Mouse (Mus musculus) kidney, postnatal 36 days (tissue): ENCODE measurements around the gene Cbx7.
"Not testable (repeated sequence)": the region's sequence is repeated elsewhere in the genome, so short reads cannot be mapped to it uniquely, and the experiment has no call there.

ENCODE experiments used
- DNase-seq, 2 experiments: peaks; one replicate each; pipeline ENCODE4 v3.0.0; 2021 to 2022; ENCODE audit warnings: mixed read lengths in 2 of 2

Cbx7 gene

DNA sequence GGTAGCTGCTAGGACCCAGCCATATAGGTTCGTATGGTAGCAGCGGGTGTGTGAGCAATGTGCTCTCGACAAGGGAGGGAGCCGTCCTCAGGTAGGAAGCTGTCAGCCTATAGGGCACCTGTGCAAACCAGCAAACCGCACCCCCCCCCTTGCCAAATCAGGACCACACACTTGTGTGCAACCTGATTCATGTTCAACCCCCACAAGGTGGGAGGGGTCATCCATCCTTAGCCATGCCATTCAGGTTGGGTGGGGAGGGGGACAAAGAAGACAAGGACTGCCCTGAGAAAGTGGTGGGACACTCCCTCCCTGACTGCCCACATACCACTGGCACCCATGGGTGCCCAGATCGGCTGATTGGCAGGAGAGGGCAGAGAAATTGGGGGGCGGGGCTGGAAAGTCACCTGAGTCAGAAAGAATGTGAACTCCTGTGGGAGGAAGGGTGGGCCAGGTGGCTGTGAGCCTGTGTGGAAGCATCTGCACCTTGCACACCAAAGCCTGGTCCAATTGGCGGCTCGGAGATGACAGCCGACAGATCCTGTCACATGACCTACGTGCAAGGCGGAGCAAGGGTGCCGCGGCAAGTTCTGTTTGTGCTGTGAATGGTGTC is 53.7 kb downstream of the Cbx7 start:
- no peak for DNase-seq

DNA sequence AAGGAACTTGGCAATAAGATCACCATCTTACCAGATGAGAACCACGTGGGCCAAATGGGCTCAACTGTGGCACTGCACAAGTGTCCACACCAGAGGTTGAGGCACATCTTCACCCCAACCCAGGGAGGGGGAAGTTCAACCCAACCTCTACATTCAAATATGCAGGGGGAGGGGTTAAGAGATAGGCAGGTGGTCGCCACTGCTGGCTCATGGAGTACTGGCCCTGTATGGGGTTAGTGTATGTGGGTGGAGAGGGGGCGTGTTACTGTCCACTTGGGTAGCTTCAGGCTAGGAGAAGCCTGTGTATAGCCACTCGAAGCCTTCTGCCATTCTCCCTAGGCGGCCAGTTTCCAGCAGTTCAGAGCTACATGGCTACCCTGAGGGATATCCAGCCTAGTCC is 54.8 kb downstream of the Cbx7 start:
- DNase-seq = no peak

DNA sequence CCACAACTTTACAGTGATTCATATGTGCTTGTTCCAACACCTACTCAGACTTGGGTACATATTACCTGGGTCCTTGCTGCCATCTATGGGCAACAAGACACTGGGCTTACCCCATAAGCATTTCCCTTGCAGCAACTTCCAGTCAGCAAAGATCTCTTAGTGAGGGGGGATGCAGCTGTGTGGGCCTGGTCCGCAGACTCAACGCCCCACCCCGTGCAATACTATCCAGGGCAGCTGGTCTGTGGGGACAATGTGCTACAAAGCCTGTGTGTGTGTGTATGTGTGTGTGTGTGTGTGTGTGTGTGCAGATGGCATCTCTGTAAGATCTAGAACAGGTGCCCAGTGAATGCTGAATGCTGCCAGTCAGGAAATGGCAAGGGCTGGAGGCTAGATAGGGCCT is 56.6 kb downstream of the Cbx7 start:
- DNase-seq = no peak

DNA sequence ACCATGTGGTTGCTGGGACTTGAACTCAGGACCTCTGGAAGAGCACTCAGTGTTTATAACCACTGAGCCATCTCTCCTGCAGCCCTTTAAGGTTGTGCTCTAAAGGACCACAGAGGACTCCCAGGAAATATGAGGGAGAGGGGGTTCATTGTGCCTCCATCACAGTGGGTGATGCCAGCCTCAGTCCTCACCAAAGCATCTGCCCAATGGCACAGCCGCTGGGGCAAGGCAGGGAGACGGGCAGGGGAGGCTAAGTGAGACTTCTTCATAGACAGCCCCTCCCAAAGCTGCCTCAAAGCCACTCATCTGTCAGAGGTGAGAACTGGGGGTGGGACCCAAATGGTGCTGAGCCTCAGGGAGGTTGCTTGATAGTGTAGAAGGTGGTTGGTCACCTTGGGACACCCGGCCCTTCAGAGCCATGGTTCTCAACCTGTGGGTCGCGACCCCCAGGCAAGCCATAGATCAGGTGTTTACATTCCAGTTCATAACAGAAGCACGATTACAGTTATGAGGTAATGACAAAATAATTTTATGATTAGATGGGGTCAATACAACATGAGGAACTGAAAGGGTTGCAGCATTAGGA is 57.1 kb downstream of the Cbx7 start:
- no peak for DNase-seq

DNA sequence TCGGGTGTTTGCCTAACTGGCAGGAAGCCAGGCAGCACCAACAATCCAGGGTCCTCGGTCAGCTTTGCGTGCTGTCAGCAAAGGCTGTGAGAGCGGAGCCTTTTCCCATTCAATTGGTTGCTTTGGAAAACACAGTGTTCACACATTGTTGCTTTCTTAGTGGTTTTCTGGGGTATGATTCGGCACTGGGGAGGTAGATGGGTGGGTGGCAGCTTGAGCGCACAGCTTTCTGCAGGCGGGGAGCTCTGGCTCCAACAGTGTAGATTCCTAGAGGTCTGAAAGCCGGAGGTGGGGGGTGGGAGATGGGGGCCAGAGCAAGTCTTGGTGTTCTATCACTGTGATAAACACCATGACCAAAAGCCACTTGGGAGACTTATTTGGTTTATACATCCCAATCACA is 59.6 kb downstream of the Cbx7 start:
- DNase-seq = no peak

DNA sequence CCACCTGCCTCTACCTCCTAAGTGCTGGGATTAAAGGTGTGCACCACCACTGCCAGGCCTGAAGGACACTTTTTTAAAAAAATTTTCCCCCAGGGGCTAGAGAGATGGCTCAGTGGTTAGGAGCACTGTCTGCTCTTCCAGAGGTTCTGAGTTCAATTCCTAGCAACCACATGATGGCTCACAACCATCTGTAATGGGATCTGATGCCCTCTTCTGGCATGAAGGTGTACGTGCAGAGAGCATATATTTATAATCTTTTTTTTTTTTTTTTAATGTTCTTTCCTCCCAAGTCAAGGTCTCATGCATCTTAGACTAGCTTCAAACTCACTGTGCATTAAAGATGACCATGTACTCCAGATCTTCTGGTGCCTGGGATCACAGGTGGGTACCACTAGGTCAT is 60.1 kb downstream of the Cbx7 start:
- not testable (repeated sequence) for DNase-seq

DNA sequence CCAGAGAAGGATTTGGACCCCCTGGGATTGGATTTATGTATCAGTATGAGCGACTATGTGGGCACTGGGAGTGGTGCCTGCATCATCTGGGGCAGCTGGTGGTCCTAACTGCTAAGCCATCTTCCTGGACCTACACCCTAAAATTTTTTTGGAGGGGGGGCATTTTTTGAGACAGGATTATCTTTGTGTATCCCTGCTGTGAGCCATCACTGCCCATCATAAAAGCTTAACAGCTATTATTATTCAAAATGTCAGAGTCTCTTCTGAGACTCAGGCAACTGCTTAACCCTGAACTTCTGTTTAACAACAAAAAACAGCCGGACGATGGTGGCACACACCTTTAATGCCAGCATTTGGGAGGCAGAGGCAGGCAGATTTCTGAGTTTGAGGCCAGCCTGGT is 61.9 kb downstream of the Cbx7 start:
- not testable (repeated sequence) for DNase-seq

DNA sequence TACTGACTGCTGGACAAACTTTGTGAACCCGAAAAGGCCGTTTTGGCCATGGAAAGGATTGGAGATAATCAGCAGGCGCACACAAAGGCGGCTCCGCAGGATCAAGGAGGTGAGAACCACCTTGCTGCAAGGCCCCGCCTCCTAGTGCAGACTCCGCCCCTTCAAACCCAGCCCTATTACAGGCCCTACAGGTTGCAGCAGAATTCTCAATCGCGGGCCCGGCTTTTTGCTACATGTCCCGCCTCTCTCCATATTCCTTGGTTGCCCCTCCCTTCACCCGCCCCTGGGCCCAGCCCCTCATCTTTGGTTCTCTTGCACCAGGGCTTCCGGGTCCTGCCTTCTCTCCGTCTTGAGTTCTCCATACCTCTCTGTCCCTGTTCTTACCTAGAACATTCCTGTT is 64.1 kb downstream of the Cbx7 start:
- no peak for DNase-seq

DNA sequence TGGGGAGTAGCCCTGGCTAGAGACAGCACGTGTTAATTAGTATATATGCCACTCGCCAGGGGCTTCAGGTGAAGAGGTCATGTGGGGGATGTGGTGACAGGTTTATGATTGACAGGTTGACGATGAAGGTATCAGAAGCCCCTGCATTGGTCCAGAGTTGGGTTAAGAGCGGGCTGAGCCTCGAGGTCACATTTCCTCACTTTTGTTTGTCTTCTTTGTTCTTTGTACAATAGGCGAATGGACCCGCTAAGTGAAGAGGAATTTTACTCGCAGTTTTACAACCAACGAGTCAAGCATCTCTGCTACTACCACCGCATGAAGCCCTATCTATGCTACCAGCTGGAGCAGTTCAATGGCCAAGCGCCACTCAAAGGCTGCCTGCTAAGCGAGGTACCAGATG is 65.7 kb downstream of the Cbx7 start:
- DNase-seq = no peak

DNA sequence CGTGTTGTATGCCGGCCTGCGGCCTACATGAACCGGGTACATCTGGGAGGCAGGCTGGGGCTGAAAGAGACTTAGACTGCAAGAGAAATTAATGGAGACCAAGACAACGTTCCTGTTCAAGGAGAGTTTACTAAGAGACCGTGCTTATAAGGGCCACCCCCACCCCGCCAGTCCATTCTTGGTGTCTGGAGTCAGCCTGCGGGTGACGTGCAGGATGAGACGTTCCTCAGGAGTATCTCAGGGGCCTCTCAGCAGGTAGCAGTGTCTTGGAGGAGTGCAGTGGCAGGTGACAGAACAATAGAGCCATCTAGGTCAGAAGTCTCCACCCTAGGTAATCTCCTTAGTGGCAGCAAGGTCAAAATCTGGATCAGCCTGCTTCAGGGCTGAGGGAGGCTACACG is 66.2 kb downstream of the Cbx7 start:
- DNase-seq = not testable (repeated sequence)

DNA sequence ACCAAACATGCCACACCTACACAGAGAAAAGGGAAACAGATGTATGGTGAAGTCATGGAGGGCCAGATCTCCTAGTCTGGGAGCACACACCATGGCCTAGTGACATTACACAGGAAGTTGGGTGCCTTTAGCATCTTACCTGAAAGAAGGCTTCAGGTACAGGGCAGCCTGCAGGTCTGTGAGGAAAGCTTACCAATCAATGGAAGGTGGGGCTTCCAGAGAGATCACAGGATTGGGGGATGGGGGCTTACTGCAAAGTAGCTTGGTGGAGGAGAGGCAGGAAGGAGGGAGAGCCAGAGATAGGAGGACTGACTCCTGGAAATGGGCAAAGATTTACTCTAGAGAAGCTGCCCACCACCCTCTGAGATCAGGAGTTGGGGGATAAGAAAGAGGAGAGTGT is 67.0 kb downstream of the Cbx7 start:
- no peak for DNase-seq

DNA sequence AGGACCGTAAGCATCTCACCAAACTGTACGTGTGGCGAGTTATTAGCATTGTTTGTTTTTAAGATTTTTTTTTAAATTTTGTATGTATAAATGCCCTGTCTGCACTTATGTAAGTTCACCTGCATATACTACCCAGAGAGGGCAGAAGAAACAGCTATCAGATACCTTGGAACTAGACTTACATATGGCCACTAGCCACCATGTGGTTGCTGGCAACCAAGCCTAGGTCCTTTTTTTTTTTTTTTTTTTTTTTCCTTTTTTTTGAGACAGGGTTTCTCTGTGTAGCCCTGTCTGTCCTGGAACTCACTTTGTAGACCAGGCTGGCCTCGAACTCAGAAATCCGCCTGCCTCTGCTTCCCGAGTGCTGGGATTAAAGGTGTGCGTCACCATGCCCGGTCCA is 67.8 kb downstream of the Cbx7 start:
- not testable (repeated sequence) for DNase-seq

DNA sequence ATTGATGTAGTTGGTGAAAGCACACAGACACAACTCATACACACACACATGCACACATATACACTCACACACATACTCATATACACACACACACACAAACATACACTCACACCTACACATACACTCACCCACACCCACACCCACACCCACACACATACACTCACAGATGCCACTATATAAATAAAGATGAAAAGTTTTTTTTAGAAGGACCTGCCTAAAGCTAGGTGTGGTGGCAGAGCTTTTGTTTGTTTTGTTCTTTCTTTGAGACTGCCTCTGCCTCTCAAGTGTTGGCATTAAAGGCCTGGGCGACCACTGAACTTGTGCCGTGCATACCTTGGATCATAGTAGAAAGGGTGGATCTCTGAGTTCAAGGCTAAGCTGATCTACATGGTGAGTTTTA is 69.5 kb downstream of the Cbx7 start:
- DNase-seq = no peak

DNA sequence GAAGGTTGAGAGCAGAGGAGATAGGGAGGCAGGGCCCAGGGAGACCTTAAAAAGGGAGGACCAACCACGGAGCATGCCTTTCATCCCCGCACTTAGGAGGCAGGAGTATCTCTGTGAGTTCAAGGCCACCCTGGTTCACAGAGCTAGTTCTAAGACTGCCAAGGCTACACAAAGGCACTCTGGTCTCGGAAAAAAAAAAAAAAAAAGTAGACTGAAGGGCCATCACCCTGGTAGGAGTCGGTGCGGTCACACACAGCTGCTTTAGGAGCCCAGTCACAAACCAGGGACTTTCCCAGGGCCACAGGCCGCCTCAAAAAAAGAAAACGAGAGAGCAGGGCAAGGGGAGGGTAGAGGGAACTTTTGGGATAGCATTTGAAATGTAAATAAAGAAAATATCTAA is 70.2 kb downstream of the Cbx7 start:
- no peak for DNase-seq

DNA sequence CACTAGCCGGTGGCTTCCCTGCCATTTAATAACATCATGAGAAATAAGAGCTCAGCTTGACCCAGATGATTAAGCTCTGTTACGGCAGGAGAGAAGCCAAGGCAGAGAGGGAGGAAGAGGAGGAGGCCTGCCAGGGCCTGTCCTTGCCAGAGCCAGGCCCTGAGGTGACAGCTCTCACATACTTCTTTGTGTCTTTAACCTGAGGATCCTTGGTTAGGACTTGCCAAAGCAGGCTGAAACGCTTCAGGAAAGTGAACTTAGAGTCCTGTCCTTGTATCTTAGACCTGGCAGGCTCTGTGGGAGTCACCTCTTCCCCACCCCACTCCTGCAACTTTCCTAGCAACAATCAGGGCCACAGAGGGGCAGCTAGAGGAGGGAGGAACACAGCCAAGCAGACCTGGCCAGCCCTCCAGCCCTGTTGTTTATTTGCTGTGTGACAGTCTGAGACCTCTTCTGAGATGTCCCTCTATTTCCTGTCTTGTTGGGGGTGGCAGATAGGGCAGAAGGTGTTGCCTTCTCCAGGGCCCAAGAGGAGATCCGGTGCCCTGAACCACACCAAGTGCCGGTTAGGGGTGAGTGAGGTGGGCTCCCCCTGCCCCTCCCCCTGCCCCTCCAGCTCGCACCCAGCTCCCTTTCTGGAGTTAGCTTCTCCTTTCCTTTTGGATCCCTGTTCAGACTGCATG is 71.0 kb downstream of the Cbx7 start:
- no peak for DNase-seq

DNA sequence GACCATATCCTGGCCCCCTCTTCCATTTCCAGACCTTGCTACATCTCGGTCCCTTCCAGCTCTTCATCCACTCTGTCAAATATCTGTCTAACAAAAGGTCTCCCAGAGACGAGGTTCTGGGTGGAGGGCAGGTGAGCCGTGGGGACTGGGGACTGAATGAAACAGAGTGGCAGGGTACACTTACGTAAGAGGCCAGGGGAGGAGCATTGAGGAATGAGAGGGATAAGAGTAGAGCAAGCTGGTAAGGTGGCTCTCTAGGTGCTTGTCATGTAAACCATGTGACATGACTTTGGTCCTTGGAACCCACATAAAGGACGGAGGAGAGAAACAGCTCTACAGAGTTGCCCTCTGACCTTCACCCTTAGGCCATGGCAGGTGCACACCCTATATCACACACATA is 71.9 kb downstream of the Cbx7 start:
- no peak for DNase-seq

DNA sequence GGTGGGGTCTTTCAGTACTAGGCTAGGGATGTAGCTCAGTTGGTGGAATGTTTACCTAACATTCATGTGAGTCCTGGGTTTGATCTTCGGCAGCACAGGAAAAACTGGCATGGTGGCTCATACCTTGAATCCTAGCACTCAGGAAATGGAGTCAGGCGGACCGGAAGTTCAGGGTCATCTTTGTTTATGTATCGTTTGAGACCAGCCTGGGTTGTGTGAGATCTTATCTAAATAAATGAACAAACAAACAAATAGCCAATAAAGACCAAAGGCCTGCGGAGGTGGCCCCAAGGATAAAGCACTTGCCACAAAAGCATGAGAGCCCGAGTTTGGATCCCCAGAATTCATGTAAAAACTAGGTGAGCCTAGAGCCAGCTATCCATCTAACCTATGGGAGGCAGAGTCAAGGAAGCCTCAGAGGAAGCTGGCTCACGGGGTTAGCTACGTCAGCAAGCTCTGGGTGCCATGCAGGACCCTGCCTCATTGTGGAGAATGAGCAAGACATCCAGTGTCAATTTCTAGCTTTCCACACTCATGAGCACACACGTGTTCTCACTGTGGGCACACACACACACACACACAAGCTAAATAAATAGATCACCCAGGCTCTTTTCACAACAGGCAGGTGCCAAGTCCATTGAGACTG is 74.7 kb downstream of the Cbx7 start:
- no peak for DNase-seq

DNA sequence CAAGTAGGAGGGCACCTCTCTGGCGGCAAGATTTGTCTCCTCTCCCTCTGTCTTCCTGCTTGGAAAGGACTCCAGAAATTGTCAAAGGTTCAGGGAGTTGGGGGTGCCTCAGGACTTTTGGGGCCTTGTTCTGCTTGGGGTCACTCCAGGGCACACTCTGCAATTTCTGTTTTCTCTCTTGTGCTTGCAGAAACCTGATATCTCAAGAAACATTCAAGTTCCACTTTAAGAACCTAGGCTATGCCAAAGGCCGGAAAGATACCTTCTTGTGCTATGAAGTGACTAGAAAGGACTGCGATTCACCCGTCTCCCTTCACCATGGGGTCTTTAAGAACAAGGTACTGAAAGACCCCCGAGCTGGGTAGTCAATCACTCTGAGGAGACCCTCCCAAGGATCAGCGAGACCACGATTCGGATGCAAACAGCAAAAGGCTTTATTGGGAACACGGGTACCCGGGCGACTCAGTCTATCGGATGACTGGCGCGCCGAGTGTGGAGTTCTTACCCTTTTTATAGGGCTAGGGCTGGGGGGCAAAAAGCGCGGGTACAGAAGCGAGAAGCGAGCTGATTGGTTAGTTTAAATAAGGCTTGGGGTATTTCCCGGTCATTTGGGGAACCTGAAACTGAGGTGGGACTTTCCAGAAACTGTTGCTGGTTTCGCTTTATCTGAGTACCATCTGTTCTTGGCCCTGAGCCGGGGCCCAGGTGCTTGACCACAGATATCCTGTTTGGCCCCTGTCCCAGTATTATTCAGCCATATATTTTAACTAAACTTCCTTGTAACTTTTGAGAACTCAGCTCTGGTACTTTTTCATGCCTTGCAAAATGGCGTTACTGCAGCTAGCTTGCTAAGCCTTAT is 75.5 kb downstream of the Cbx7 start:
- peak in 1 of 2 experiments; percentile 49 for DNase-seq

DNA sequence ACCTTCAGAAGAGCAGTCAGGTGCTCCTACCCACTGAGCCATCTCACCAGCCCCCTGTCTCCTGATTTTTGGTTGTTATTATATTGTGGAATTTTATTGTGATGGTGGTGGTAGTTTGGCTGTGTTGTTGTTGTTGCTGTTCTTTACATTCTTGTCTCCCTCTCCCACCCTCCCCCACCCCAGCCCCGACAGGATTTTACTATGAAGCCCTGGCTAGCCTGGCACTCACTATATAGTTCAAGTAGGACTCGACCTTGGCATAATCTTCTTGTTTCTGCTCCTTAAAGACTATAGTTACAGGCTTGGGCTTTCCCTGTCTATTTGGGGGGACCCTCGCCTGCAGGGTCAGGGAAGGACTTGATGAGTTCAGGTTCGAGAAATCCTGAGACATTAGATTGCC is 76.6 kb downstream of the Cbx7 start:
- no peak for DNase-seq

DNA sequence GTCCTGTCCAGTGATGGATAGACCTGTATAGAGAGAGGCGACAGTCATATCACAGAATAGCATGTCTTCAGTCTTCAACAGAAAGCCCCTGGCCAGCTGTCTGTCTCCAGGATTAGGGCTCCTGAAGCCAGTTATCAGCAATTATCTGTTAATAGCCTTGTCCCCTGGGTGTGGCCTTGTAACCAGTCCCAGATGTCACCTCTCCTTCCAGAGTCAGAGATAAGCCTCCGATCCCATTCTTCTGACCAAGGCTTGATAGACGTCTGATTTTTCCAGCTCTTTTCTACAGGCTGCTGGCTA is 77.1 kb downstream of the Cbx7 start:
- no peak for DNase-seq

DNA sequence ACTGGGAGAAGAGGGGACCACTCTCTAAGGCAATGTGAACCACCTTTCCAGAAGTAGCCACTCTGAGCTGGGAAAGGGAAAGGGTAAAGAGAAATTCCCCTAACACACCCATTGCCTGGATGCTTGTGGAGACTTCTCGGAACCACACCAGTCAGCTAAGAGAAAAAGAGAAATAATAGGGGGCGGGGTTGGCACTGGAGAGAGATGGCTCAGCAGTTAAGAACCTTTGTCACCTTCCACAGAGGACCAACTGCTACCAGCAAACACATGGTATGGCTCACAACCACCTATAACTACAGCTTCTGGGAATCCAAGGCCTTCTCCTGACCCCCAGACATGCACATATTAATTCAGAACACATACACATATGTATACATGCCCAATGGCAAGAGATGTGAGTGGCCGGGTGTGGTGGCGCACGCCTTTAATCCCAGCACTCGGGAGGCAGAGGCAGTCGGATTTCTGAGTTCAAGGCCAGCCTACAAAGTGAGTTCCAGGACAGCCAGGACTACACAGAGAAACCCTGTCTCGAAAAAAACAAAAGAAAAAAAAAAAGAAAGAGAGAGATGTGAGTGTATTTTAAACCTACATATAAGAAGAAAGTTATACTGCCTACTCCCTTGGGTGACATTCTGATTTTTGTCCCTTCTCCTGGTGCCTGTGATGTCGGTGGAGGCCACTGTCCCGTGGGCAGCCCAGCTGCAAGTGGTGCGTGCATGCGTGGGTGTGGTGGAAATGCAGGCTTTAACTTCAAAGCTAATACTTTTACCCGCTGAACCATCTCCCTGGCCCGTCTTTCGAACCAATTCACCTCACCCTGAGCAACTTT is 77.7 kb downstream of the Cbx7 start:
- DNase-seq = no peak

DNA sequence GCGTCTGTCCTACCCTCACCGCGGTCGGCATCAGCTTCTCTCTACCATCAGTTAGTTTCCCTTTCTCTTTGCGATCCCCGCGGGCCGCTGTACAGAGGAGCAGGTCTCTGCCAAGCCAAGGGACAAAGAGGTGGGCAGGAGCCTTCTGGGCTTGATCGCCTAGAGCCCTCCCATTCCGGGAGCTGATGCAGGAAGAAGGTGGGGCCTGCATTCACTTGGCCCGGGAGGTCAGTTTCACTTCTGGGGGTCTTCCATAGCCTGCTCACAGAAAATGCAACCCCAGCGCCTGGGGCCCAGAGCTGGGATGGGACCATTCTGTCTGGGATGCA is 78.7 kb downstream of the Cbx7 start:
- DNase-seq = peak; percentile 79 to 81
